Mouse (Mus musculus) mature B cell (primary cell): Measurements from ENCODE around the gene Samm50.

Source experiments
- in situ Hi-C: fragments of 300-500 bp; cut with MboI; formaldehyde crosslinking; loops from 2 replicates; pipeline ENCODE4 v1.14.3; 2019

Samm50 gene

DNA sequence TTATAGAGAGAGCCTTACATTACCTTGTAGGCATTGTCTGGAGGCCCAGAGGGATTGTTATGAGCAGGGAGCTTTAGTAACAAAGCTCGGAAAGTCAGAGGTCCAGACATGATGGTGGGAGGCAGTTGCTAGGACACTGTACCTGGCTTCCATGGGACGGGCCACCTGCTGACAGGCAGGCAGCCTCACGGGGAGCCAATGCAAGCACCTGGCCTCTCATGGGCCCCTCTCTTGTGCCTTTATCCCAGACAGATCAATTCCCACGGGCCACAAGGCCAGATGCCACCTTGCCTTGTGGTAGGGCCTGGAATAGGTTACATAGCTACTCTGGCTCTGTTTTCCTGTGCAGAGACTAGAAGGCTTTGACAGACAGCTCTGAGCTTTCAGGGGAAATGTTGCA lies 19.5 kb downstream of the Samm50 start:
- in situ Hi-C loops = no loop called here

DNA sequence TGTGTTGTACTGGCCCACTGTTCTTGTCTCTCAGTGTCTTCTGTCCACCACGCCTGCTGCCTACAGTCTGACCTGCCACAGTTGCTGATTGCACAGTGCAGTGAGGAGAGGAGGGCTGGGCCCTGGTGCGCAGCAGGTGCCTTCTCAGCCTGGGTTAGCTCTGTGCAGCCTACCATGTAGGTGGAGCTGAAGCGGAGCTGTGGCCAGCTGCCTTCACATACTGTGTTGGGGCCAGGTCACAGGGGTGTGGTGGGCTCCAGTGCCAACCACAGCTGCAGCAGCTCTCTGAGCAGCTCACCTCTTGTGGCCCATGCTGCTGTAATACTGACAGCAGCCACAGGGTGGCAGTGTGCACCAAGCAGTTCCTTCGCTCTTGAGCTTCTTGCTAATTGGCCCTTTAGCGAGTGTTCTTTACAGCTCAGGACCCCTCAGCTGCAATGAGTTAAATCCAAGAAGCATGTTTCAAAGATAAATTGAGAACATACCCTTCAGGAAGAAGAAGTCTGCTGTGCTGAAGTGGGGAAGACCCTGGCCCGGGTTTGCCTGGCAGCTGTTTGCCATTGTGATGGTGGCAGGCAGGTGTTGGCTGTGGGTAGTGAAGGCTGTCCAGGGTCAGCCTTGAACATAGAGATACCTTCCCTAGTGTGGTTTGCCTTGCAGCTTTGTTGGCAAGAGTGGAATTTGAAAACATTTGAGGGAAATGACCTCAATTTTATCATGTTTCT lies 20.2 kb downstream of the Samm50 start:
- in situ Hi-C loops = no loop called here

DNA sequence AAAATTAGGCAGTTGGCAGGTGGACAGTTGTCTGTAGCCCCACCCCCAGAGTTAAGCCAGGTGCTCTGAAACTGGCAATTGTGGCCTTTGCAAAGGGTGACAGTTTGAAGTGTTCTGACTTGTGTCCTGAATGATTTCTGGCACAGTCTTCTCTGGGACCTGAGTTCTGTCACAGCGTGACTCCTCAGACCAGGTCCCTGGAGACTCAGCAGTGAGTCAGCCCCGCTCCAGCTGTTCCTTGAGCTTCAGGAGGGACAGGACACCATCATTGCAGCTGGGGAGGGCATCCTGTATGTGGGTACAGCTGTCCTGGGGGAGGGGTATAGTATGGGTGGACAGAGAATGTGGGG lies 20.7 kb downstream of the Samm50 start:
- in situ Hi-C loops = no loop called here

DNA sequence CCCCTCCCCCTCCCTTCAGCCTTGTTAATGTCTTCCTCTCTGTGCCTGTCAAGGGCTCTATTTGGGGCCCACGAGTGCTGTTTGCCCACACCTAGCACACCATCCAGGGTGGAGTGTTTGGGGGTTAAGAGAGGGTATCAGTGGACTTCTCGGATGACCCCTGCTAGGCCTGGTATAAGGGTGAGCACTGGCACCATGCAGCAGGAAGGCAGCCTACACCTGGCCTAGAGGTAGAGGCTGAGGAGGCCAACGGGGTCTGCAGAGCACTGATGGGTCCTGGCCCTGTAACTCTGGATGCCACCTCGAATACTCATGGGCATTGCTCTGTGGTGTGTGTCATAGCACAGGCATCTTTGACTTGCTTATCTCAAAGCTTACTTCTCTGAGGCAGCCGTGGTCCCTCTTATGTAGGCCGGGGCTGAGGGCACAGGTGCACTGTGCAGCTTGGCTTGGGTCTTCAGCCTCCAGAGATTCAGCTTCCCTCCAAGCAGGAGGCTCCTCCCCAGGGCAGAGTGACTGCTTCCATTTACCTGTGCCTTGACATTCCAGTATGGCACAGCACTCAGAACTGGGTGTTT lies 21.2 kb downstream of the Samm50 start:
- in situ Hi-C loops = no loop called here

DNA sequence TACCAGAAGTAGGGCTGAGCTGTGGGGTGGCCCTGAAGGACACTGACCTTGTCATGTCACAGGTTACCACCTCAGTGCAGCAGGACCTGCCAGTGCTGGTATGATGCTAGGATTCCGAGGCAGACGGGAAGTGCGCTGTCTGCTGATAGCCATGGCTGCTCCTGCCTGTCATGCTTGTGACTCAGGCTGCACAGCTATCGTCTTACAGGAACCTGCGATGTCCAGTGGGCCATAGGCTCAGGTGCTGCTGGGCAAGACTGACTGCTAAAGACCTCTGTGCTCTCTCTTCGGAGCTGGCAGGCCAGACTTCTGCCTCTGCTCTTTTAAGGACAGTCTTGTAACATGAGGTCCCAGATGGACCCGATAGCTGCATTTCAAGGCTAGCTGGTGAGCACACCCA lies 22.4 kb downstream of the Samm50 start:
- in situ Hi-C loops = no loop called here

DNA sequence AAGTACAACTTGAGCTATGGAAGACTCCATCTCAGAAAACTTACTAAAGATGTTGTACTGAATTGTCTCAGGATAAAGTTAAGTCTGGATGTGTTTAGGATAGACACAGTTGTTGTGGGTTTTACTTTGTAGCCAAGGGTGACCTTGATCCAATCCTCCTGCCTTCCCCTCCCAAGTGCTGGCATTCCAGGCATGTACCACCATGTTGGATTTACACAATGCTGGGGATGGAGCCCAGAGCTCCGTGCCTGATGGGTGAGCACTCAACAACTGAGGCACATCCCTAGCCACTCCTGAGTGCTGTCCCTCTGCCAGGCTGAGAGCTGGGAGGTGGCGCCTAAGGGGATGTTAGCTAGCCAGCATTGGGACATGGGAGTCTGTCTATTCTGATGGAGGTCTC lies 23.2 kb downstream of the Samm50 start:
- in situ Hi-C loops = no loop called here

DNA sequence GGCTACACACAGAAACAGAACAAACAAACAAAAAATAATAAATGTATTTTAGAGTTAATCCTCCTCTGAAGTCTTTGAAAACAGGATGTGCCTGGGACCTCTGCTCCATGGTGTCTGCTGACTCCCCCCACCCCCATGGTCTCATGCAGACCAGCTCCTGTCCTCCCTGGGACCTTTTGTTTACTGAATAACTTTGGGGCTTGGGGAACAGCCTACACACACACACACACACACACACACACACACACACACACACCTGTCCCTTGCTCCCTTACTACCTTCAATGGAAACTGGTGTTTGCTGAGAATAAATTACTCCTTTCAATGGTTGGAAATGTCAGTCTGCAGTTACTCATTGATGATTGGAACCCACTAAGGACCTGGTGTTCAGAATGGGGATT lies 24.0 kb downstream of the Samm50 start:
- in situ Hi-C loops = no loop called here

DNA sequence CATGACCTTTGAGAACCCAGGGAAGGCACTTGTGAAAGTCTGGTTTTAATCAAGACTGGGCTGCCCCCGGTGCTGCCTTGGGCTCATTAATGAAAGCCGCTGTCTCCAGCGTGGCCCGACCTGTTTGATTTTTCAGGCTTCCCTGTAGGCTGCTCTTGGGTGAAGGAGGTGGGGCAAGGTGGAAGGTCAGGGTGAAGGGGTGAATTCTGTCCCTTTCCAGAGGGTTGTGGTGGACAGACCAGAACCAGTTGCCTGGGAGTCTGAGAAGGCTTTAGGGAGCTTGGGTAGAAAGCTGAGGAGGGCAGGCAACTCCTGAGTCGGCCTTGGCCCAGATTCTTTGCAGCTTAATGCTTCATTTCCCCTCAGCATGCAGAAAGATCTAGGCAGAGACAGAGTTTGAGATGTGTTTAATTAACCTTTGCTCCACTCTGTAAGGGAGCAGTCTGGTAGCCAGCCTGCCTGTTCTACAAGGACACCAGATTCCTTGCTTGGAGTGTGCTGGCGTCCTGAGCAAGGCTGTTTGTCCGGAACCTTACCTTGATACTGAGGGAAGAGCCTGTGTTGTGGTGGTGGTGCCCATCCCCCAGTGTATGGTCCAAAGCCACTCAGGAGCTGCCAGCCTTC lies 24.5 kb downstream of the Samm50 start:
- in situ Hi-C loops = no loop called here

DNA sequence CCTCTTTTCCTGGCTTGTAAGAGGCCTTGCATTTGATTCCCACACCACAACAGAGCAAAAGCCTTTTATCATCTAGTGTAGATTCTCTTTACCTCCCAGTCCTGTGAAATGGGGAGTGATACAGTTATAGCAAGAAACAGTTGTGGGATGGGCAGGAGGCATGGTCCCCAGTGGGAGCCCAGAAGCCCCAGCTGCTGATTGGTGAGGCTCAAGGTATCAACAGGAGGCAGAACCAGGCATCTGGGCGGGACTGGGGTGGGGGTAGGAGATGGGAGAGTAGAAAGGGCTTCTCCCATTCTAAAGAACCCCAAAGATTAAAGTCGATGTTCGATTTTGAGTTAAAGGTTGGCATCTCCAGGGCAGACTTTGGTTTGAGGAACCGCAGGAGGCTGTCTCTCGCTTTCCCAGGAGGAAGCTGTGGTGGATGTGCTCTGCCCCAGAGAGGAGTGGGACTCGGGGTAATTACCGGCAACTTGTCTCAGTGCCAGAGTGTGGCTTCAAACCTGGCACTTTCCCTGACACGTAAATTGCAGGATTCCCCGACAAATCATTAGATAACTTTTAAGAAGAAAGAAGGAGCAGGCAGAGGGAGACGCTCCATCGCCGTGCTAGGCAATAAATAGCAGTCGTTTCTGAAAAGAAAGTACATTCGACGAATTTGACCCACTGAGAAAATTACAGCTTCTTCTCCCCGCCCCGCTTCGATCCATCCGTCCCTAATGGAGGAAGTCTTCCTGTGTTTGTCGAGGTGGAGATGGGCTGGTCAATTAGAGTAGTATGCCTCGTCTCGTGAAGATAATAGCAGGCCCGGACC lies 26.1 kb downstream of the Samm50 start:
- in situ Hi-C loops = no loop called here

DNA sequence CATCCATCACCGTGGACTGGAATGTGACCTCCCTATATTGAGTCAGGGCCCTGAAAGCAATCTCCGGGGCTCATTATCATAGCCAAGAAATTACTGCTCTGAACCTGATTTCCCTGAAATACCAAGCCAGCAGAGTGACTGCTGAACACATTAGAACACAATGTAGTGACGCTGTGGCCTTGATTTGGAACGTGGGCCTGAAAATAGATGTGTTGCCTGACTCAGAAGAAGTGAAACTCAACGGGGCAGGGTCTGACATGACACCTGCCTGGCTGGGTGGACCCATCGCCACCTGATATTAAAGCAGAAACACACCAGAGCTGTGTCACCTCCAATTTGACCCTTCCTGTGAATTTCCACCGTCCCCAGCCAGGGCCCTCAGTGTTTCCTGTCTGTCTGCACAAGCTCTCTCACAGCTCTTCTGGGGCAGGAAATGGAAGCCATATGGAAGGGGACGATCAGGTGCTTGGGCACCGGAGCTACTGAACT lies 26.8 kb downstream of the Samm50 start:
- in situ Hi-C loops = no loop called here

DNA sequence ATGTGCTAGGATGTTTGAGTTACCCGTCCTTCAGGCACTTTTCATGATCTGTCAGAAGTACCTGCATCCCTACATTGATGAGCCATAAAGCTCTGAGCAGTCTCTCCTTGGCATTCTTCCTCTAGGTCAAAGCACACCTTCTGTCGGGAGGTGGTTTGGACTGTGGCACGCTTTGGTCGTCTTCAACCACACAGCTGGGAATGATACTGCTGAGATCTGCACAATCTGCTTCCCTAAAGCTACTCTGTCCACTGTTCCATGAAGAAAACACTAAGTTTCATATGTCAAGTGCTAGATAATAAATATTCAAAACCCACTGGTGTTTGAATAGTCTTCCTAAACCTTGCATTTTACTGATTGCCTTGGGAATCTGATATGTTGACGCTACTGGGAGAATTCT lies 29.5 kb downstream of the Samm50 start:
- in situ Hi-C loops = no loop called here

DNA sequence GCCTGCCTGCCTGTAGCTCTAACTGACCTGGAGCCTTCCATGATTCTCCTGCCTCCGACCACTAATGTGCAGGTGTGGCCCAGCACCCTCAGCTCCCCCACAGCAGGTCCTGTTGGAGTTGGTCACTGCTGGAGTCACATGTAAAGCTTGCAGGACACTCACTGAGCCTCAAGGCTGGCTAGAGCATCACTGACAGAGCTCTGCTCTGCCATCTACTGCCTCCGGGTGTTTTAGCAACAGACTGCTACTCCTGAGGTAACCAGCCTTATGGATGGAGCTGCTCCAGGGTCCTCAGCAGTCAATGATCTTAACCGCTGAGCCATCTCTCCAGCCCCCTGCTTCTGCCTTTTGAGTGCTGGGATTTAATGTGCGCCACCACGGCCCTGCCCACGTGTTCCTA lies 31.4 kb downstream of the Samm50 start:
- in situ Hi-C loops = no loop called here

DNA sequence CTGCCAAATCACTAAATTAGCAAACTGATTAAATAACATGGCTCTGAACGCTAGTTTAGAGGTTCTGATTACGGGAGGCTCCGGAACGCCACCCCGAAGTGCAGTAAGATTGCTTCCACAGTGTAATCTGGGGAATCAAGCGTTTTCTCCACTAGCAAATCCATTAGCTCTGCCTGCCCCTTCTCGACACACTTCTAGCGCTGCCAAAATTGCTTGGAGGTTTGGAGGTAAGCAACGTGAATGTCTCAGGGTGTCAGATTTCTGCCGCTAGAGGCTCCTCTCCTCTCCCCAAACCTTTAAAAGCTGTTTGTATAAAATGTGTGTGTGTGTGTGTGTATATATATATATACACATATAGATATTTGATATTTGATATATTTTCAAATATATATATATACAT lies 32.7 kb downstream of the Samm50 start:
- in situ Hi-C loops = no loop called here

DNA sequence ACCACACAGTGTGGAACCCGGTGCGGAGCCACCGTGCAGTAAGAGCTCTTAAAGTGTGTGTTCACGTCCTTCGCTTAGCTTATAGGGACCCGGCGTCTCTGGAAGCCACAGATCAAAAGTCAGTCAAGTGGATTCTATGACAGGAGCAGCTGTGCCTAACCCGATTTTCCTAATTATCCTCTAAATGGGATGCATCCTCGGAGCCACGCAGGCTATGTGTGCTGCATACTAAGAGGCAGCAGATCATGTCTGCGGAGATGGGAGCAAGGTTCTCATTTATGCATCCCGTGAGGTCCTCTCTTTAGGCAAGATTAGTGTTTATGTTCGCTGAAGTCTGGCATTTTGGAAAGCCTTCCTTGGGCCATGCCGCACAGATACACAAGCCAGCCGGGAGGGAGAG lies 34.9 kb downstream of the Samm50 start:
- in situ Hi-C loops = no loop called here

DNA sequence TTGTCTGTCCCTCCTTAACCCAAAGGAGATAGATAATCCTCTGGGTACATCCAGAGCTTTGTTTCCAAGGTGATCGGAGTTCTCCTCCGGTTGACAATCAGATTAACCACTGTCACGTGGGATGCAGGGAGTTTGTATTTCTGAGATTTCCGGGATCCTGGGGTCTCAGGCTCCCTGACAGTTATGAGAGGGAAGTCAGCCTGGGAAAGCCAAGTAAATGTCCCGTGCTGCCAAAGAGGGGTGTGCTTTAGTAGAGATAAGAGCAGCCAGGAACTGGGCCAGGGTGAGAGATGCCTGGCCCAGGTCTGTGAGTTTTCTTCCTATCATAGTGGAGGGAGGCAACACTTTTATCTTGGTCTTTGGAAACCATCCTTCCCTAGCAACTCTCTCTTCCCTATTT lies 38.6 kb downstream of the Samm50 start:
- in situ Hi-C loops = no loop called here

DNA sequence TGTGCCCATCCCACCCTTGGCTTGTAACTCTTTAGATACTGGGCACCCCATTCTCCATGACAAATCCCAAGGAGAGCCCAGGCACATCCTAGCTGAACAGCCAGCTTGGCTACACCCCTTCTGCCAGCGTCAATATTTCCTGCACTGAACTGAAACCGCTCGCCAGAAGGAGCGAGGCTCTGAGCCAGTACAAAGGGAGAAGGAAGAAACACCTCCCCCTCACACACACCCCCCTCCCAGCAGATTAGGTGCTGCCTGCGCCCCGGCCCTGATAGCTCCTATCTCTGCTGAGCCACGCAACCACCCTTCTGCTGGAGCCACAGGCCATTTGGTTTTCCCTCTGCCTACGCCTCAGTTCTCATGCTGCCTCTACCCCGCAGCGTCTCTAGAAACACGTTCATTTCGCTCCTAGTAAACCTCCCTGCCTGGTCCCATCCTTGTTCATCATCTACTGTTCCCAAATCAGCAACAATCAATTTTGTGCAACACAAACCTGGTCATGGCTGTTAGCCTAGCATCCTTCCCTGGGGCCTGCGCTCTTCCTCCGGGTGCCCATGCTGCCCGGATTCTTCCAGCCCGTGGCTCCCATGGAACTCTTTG lies 39.2 kb downstream of the Samm50 start:
- in situ Hi-C loops = no loop called here

DNA sequence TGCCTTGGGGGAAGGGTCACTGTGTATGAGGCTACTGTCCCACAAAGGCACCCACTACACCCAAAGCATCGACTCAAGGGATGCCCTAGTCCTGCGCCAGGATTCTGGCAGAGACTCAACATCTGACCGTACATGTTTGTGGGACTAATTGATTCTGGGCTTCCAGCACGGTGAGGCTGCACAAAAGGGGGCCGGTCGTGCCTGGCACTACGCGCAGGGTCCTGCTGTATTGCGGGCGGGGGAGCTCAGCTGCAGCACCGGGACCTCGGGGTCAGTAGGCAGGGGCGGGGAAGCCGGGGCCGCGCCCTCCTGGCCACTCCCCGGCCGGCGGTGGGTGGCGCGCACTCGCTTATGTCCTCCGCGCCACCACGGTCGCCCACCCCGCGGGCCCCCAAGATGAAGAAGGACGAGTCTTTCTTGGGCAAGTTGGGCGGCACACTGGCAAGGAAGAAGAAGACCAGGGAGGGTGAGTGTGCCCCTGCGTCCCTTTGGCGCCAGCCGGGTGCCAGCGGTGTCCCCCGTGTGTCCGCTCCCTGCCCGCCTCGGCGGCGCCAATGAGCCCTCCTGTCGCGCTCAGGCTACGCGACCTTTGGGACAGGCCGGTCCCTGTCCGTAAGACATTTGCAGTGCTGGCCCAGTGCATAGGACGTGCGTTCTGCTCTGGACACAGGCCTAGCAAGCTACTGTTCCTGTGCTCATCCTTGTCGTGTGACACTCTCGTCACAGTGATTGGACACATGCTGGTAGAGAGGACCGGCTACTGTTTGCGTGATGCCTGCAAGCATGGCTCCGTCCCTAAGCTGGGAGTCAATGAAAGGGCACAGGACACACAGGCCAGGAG lies 39.9 kb downstream of the Samm50 start, which contains the start of gene Parvb:
Parvb (plus strand) TSS at position 323 of the 841 bp plus-strand sequence.
- in situ Hi-C loops = no loop called here

DNA sequence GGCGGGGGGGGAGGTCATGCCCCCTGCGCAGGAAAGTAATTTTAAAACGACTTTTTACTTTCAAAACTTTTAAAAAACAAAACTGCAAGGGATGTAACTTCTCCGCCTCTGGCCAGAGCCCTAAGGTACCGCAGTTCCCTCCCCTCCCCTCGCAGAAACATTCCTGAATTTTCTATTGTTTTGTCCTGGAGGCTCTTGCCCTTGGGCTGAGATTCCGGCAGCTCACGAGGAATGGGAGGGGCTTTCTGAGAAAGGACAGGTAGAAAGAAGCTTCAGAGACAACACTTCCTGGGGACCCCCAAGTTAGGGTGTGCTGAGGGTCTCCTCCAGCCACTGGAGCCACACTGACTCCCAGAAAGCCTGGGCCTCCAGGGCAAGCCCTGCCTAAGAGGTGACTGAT lies 40.6 kb downstream of the Samm50 start:
- in situ Hi-C loops = no loop called here

DNA sequence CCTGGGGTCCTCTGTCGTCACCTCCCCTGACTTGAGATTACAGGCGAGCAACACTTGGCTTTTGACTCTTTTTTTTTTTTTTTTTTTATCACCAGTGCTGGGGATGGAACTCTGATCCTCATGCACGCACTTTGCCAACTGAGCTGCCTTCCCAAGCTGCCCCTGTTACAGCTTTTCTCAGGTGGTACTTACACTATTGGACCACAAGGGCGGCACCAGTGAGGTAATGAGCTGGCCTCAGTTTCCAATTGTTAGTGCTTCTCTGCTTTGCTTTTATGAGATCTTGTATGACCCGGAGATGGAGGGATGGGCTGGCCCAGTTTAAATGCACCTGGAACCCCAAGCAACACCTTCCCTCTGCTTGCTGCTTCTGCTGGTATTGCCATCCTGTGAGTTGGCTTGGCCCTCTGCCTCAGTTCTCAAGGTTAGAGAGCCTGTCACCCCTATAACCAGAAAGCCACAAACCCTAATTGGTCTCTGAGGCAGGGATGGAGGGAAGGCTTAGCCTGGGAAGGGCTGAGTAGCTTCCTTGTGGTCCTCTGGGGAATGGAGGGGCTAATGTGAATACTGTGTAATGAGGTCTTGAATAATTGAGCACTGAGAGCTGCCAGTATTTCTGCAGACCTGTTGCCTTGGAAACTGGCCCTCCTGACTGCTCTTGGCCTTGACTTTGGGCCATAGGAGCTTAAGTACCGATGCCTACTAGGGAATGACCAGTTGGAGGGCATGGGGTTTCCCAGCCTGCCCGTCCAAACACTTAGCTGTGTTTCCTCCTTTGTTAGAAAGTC lies 42.9 kb downstream of the Samm50 start:
- in situ Hi-C loops = no loop called here

DNA sequence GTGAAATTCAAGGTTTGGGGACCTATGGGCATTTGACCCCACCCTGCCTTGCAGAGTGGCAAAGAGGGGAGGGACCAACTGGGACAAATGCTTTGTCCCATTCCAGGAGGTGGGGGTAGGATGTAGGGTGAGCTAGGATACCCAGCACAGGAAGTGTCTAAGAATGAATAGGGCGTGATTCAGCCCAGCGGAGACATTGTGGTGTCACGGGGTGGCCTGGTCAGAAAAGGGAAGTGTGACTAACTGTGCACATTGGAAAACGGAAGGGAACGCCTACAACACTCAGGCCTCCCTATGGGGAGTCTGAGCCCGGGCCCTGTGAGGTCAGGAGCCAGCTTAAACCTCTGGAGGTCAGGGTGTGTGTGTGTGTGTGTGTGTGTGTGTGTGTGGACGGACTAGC lies 43.6 kb downstream of the Samm50 start:
- in situ Hi-C loops = no loop called here
